ENCODE assay signal across 9 mouse cellular contexts in genomic region chr3:89322131-89322500, GRCm38 (mm10). TPM values are rescaled to one million over a fixed set of nuclear protein-coding genes. Genes with fewer than 3 reads are reported as not detected.
DNase-seq lines count a peak whose midpoint lies in the region; ATAC-seq and TF ChIP-seq lines count a peak whose summit lies in the region.
"Had no signal": no experiment of that assay in that cellular context is flagged by ENCODE, and none has a peak within 500 bp of the region (broad histone marks: within the 10 kb centered on the region; RNA-seq: fewer than 3 reads in every experiment).

No protein-coding gene starts in this region.

- H3K27me3 ChIP-seq in heart, adult 2 months (ENCODE audit: control insufficient read depth, insufficient read depth, low read length): peaks cover 28% of the 10 kb centered on the region
- peaks cover 26% of the 10 kb centered on the region for H3K27me3 ChIP-seq in C2C12 (ENCODE audit: control insufficient read depth, insufficient read depth, insufficient read length)
- peaks cover 32% of the 10 kb centered on the region for H3K27me3 ChIP-seq in forebrain, embryonic 14.5 days (replicated peaks; ENCODE audit: control insufficient read depth, insufficient read depth, low read length)
- peaks cover 72% of the 10 kb centered on the region for H3K27me3 ChIP-seq in liver, embryonic 14.5 days (ENCODE audit: control insufficient read depth, insufficient read depth, low read length)

- no peak for DNase-seq in heart, adult 2 months
- no peak for DNase-seq in heart, adult 9 months (ENCODE audit: low spot score in 2 of 2)
- no peak for DNase-seq in forebrain, embryonic 14.5 days (ENCODE audit: low spot score)
- no peak for DNase-seq in liver, embryonic 14.5 days (ENCODE audit: low read depth in 3 of 3, low spot score in 3 of 3)
- no peak for DNase-seq in right cerebral cortex, postnatal 4 days
- DNase-seq in adrenal gland, adult 8-10 months: no peak

- H3K79me3 ChIP-seq in C2C12 (ENCODE audit: low read depth): no peaks in the 10 kb centered on the region

- no peak for TF ChIP-seq POLR2A in heart, adult 2 months (IDR thresholded peaks at IDR 0.05; ENCODE audit: insufficient read depth, low read depth, low read length)

- no peaks in the 10 kb centered on the region for H3K36me3 ChIP-seq in heart, adult 2 months (ENCODE audit: control insufficient read depth, insufficient read depth, low read length)
- no peaks in the 10 kb centered on the region for H3K36me3 ChIP-seq in C2C12 (ENCODE audit: control insufficient read depth, insufficient read depth)
- H3K36me3 ChIP-seq in forebrain, embryonic 14.5 days (ENCODE audit: control insufficient read depth, insufficient read depth, low read length): no peaks in the 10 kb centered on the region
- no peaks in the 10 kb centered on the region for H3K36me3 ChIP-seq in liver, embryonic 14.5 days (replicated peaks; ENCODE audit: control insufficient read depth, insufficient read depth, low read depth)

- peaks cover 5% of the 10 kb centered on the region for H3K4me1 ChIP-seq in heart, adult 2 months (ENCODE audit: control insufficient read depth, insufficient read depth, low read length)
- H3K4me1 ChIP-seq in forebrain, embryonic 14.5 days (ENCODE audit: control insufficient read depth, insufficient read depth, low read length): peaks cover 21% of the 10 kb centered on the region
- peaks cover 0 to 1% of the 10 kb centered on the region in 2 experiments; a peak in 1 of 4 replicates for H3K4me1 ChIP-seq in liver, embryonic 14.5 days (replicated peaks; ENCODE audit: control insufficient read depth in 2 of 2, insufficient read depth in 2 of 2, low read length in 1 of 2)

- 2% methylated on average over 14 of the region's 14 CpGs for WGBS in heart, adult 2 months
- WGBS in forebrain, embryonic 14.5 days: 2% methylated on average over 14 of the region's 14 CpGs
- under 1% methylated on average over 14 of the region's 14 CpGs for WGBS in liver, embryonic 14.5 days (ENCODE audit: insufficient replicate concordance)

- TF ChIP-seq EP300 in heart, adult 2 months (IDR thresholded peaks at IDR 0.05; ENCODE audit: insufficient read depth, low read depth, low read length): no peak
- no peak for TF ChIP-seq EP300 in liver, embryonic 14.5 days (IDR thresholded peaks at IDR 0.05; ENCODE audit: low read depth)

- H3K4me3 ChIP-seq in heart, adult 2 months: peak overlapping the region; percentile 54
- no peak overlapping the region for H3K4me3 ChIP-seq in C2C12 (ENCODE audit: insufficient read depth, poor library complexity, severe bottlenecking)
- peak overlapping the region; percentile 59 for H3K4me3 ChIP-seq in forebrain, embryonic 14.5 days (ENCODE audit: low read depth, low read length)
- H3K4me3 ChIP-seq in liver, embryonic 14.5 days (ENCODE audit: insufficient read depth in 1 of 2, low read depth in 2 of 2, low read length in 2 of 2): peak overlapping the region in 1 of 2 experiments; percentile 41; a peak in 2 of 4 replicates

- H3K27ac ChIP-seq in heart, adult 2 months: no peak overlapping the region
- H3K27ac ChIP-seq in forebrain, embryonic 14.5 days (ENCODE audit: low read depth, low read length): peak overlapping the region; percentile 83
- no peak overlapping the region for H3K27ac ChIP-seq in liver, embryonic 14.5 days

- no peaks in the 10 kb centered on the region for H3K79me2 ChIP-seq in heart, adult 2 months (replicated peaks; ENCODE audit: control insufficient read depth, insufficient read depth, low read length)
- no peaks in the 10 kb centered on the region for H3K79me2 ChIP-seq in C2C12 (ENCODE audit: control insufficient read depth, insufficient read depth)

- H3K9ac ChIP-seq in heart, adult 2 months (ENCODE audit: low read depth, low read length): no peak overlapping the region
- peak overlapping the region; percentile 75 for H3K9ac ChIP-seq in forebrain, embryonic 14.5 days (ENCODE audit: low read length)
- no peak overlapping the region for H3K9ac ChIP-seq in liver, embryonic 14.5 days (replicated peaks)

- TF ChIP-seq CTCF in heart, adult 2 months (IDR thresholded peaks at IDR 0.05): no peak
- no peak for TF ChIP-seq CTCF in C2C12 (IDR thresholded peaks at IDR 0.05; ENCODE audit: control insufficient read depth, insufficient read depth, insufficient read length)
- no peak for TF ChIP-seq CTCF in liver, embryonic 14.5 days (IDR thresholded peaks at IDR 0.05; ENCODE audit: low read depth)

- ATAC-seq in forebrain, embryonic 14.5 days: no peak
- ATAC-seq in liver, embryonic 14.5 days (ENCODE audit: insufficient read depth): no peak
- ATAC-seq in megakaryocyte-erythroid progenitor cell, adult 5-6 weeks (replicated peaks; ENCODE audit: low FRiP score, low TSS enrichment, poor library complexity, severe bottlenecking): no peak

- intact Hi-C loops in heart, adult 2 months (cut with DNase I): no loop called here

- H3ac ChIP-seq in C2C12 (ENCODE audit: control insufficient read depth, insufficient read length, low read depth): peak overlapping the region; percentile 8

- H3K4me2 ChIP-seq in forebrain, embryonic 14.5 days (ENCODE audit: low read length): peak overlapping the region; percentile 90
- peak overlapping the region; percentile 55 for H3K4me2 ChIP-seq in liver, embryonic 14.5 days (ENCODE audit: low read depth)

- H3K9me3 ChIP-seq in forebrain, embryonic 14.5 days (replicated peaks; ENCODE audit: control insufficient read depth, low read length): no peaks in the 10 kb centered on the region
- H3K9me3 ChIP-seq in liver, embryonic 14.5 days (ENCODE audit: control insufficient read depth, low read length): no peaks in the 10 kb centered on the region

TF ChIP-seq in C2C12, 6 proteins besides CTCF, POLR2A, EP300 and RAD21:
- TF ChIP-seq MAX (IDR thresholded peaks at IDR 0.05) (no peak), USF1 (IDR thresholded peaks at IDR 0.05; ENCODE audit: low read depth) (no peak), CEBPB (IDR thresholded peaks at IDR 0.05; ENCODE audit: low read depth) (no peak), MYOD1 (IDR thresholded peaks at IDR 0.05; ENCODE audit: control insufficient read depth, insufficient read length, low read depth) (no peak)

RNA-seq across cellular contexts. Expression of gene Efna3, which starts 0.6 kb away (rescaled TPM):
- not detected for total RNA-seq in heart, adult 2 months (2021)
- 0.09 TPM in 1 of 2 replicates, not detected in the other for polyA plus RNA-seq in heart, adult 2 months (2012; rRNA removed)
- 2.9 TPM for polyA plus RNA-seq in C2C12 (2012; fragmentation: generic; extraction: Trizol)
- polyA plus RNA-seq in forebrain, embryonic 14.5 days (2014; fragmentation: Nextera tagmentation; extraction: Ambion mirVana): 30.1 and 42.0 TPM in 2 replicates
- polyA plus RNA-seq in liver, embryonic 14.5 days (2012; rRNA removed): 0.06 and 0.13 TPM in 2 replicates
- polyA plus RNA-seq in liver, embryonic 14.5 days (2014; fragmentation: Nextera tagmentation; extraction: Ambion mirVana): 0.05 and 0.08 TPM in 2 replicates
- 1 to 10 TPM in 1 of 4 experiments, under 1 TPM in 3; 0.15 to 1.5 (median 0.62) TPM for total RNA-seq in adrenal gland, adult 8-10 months (2022)
- total RNA-seq in megakaryocyte-erythroid progenitor cell, adult 5-6 weeks (2014; fragmentation: Nextera tagmentation): not detected in 2 replicates
- total RNA-seq in megakaryocyte-erythroid progenitor cell, adult 5-6 weeks (2017): not detected in 2 replicates
- total RNA-seq: common myeloid progenitor, adult 5-6 weeks had no signal

RNA-seq across cellular contexts. Expression of gene Efna4, which starts 15.7 kb away (rescaled TPM):
- under 1 TPM; 0.21 to 0.36 TPM for total RNA-seq in heart, adult 2 months (2021)
- polyA plus RNA-seq in heart, adult 2 months (2012; rRNA removed): 0.64 and 0.86 TPM in 2 replicates
- polyA plus RNA-seq in C2C12 (2012; fragmentation: generic; extraction: Trizol): 13.3 TPM
- 12.3 and 14.6 TPM in 2 replicates for polyA plus RNA-seq in forebrain, embryonic 14.5 days (2014; fragmentation: Nextera tagmentation; extraction: Ambion mirVana)
- polyA plus RNA-seq in liver, embryonic 14.5 days (2012; rRNA removed): 0.81 and 0.92 TPM in 2 replicates
- polyA plus RNA-seq in liver, embryonic 14.5 days (2014; fragmentation: Nextera tagmentation; extraction: Ambion mirVana): 0.62 and 0.78 TPM in 2 replicates
- total RNA-seq in adrenal gland, adult 8-10 months (2022): 1 to 10 TPM; 1.1 to 3.5 (median 1.9) TPM
- total RNA-seq in megakaryocyte-erythroid progenitor cell, adult 5-6 weeks (2014; fragmentation: Nextera tagmentation): 0.30 TPM in 1 of 2 replicates, not detected in the other
- 0.30 TPM in 1 of 2 replicates, not detected in the other for total RNA-seq in megakaryocyte-erythroid progenitor cell, adult 5-6 weeks (2017)

RNA-seq across cellular contexts. Expression of gene Adam15, which starts 27.7 kb away (rescaled TPM):
- 10 to 100 TPM; 56.8 to 59.2 TPM for total RNA-seq in heart, adult 2 months (2021)
- 95.6 and 95.7 TPM in 2 replicates for polyA plus RNA-seq in heart, adult 2 months (2012; rRNA removed)
- 60.2 TPM for polyA plus RNA-seq in C2C12 (2012; fragmentation: generic; extraction: Trizol)
- polyA plus RNA-seq in forebrain, embryonic 14.5 days (2014; fragmentation: Nextera tagmentation; extraction: Ambion mirVana): 13.4 and 19.3 TPM in 2 replicates
- 6.2 TPM in 2 replicates for polyA plus RNA-seq in liver, embryonic 14.5 days (2012; rRNA removed)
- polyA plus RNA-seq in liver, embryonic 14.5 days (2014; fragmentation: Nextera tagmentation; extraction: Ambion mirVana): 4.0 and 4.9 TPM in 2 replicates
- 10 to 100 TPM; 58.4 to 85.4 (median 71.3) TPM for total RNA-seq in adrenal gland, adult 8-10 months (2022)
- total RNA-seq in megakaryocyte-erythroid progenitor cell, adult 5-6 weeks (2014; fragmentation: Nextera tagmentation): 7.4 and 11.4 TPM in 2 replicates
- 2.3 and 6.4 TPM in 2 replicates for total RNA-seq in megakaryocyte-erythroid progenitor cell, adult 5-6 weeks (2017)

RNA-seq across cellular contexts. Expression of gene Dcst2, which starts 39.7 kb away (rescaled TPM):
- total RNA-seq in heart, adult 2 months (2021): not detected
- polyA plus RNA-seq in heart, adult 2 months (2012; rRNA removed): 0.09 and 0.35 TPM in 2 replicates
- polyA plus RNA-seq in C2C12 (2012; fragmentation: generic; extraction: Trizol): 0.01 TPM
- 0.08 and 0.15 TPM in 2 replicates for polyA plus RNA-seq in forebrain, embryonic 14.5 days (2014; fragmentation: Nextera tagmentation; extraction: Ambion mirVana)
- 0.02 and 0.03 TPM in 2 replicates for polyA plus RNA-seq in liver, embryonic 14.5 days (2012; rRNA removed)
- 0.04 TPM in 1 of 2 replicates, not detected in the other for polyA plus RNA-seq in liver, embryonic 14.5 days (2014; fragmentation: Nextera tagmentation; extraction: Ambion mirVana)
- total RNA-seq in adrenal gland, adult 8-10 months (2022): under 1 TPM; 0.43 to 0.78 (median 0.46) TPM
- not detected in 2 replicates for total RNA-seq in megakaryocyte-erythroid progenitor cell, adult 5-6 weeks (2014; fragmentation: Nextera tagmentation)
- total RNA-seq in megakaryocyte-erythroid progenitor cell, adult 5-6 weeks (2017): not detected in 2 replicates
- total RNA-seq: common myeloid progenitor, adult 5-6 weeks had no signal

RNA-seq across cellular contexts. Expression of gene Efna1, which starts 41.2 kb away (rescaled TPM):
- 10 to 100 TPM; 22.6 to 28.4 TPM for total RNA-seq in heart, adult 2 months (2021)
- 39.6 and 44.4 TPM in 2 replicates for polyA plus RNA-seq in heart, adult 2 months (2012; rRNA removed)
- polyA plus RNA-seq in C2C12 (2012; fragmentation: generic; extraction: Trizol): 13.9 TPM
- 10.5 and 11.6 TPM in 2 replicates for polyA plus RNA-seq in forebrain, embryonic 14.5 days (2014; fragmentation: Nextera tagmentation; extraction: Ambion mirVana)
- polyA plus RNA-seq in liver, embryonic 14.5 days (2012; rRNA removed): 3.6 and 3.7 TPM in 2 replicates
- 2.9 TPM in 2 replicates for polyA plus RNA-seq in liver, embryonic 14.5 days (2014; fragmentation: Nextera tagmentation; extraction: Ambion mirVana)
- total RNA-seq in adrenal gland, adult 8-10 months (2022): 10 to 100 TPM; 15.9 to 28.0 (median 21.0) TPM
- not detected in 2 replicates for total RNA-seq in megakaryocyte-erythroid progenitor cell, adult 5-6 weeks (2014; fragmentation: Nextera tagmentation)
- total RNA-seq in megakaryocyte-erythroid progenitor cell, adult 5-6 weeks (2017): not detected in 2 replicates
- total RNA-seq: common myeloid progenitor, adult 5-6 weeks had no signal
